Mouse (Mus musculus): ENCODE measurements at regions not wholly inside any gene's neighbourhood (a gene's known extent, or its start where the extent isn't known, plus 50 kb on each side); places are given as distances from the start of the nearest gene placed in this dataset.
"Not testable (repeated sequence)": the region's sequence is repeated elsewhere in the genome, so short reads cannot be mapped to it uniquely, and the experiment has no call there.

- Histone ChIP-seq H3K4me3 (no peak overlapping the region), H3K4me2 (no peak overlapping the region), H3K27me3 (no peaks in the 10 kb centered on the region), H3K9ac (no peak overlapping the region), H3K9me3 (no peaks in the 10 kb centered on the region), H3K36me3 (no peaks in the 10 kb centered on the region), H3K27ac (no peak overlapping the region), H3K4me1 (replicated peaks) (peaks cover 11% of the 10 kb centered on the region)
- 100% methylated on average over 1 of the region's 1 CpGs for WGBS
- no peak for ATAC-seq (ENCODE audit: low FRiP score)
These were observed 200.5 kb upstream of the Myo3a start for GRCm38 (mm10) chr2:22026794-22027193.

GRCm38 (mm10) chr2:22028569-22028968, 198.7 kb upstream of the Myo3a start:
- Histone ChIP-seq H3K27ac (peak overlapping the region; percentile 89), H3K36me3 (no peaks in the 10 kb centered on the region)
- no peak for ATAC-seq (ENCODE audit: low FRiP score)

GRCm38 (mm10) chr2:22029022-22029803, 198.1 kb upstream of the Myo3a start:
- H3K9me3 ChIP-seq: no peaks in the 10 kb centered on the region
- peaks cover 11% of the 10 kb centered on the region for H3K4me1 ChIP-seq (replicated peaks)
- ATAC-seq (ENCODE audit: low FRiP score): peak; percentile 89
- H3K4me3 ChIP-seq: no peak overlapping the region
- peak overlapping the region; percentile 89 for H3K27ac ChIP-seq
- no peaks in the 10 kb centered on the region for H3K27me3 ChIP-seq
- WGBS: 18% methylated on average over 8 of the region's 8 CpGs
- no peak overlapping the region for H3K4me2 ChIP-seq
- no peaks in the 10 kb centered on the region for H3K36me3 ChIP-seq
- H3K9ac ChIP-seq: no peak overlapping the region

More at GRCm38 (mm10) chr2:22028569-22028968, 198.7 kb upstream of the Myo3a start:
- Histone ChIP-seq H3K27me3 (no peaks in the 10 kb centered on the region), H3K4me3 (no peak overlapping the region), H3K9me3 (no peaks in the 10 kb centered on the region), H3K4me1 (replicated peaks) (peaks cover 11% of the 10 kb centered on the region), H3K9ac (no peak overlapping the region), H3K4me2 (no peak overlapping the region)
- 85% methylated on average over 1 of the region's 1 CpGs for WGBS

- no peaks in the 10 kb centered on the region for H3K27me3 ChIP-seq
- WGBS: 63% methylated on average over 5 of the region's 5 CpGs
- no peak overlapping the region for H3K4me3 ChIP-seq
- H3K4me2 ChIP-seq: no peak overlapping the region
- H3K9ac ChIP-seq: no peak overlapping the region
- no peaks in the 10 kb centered on the region for H3K9me3 ChIP-seq
- peak; percentile 36; the same call in 1 of the 2 replicates for ATAC-seq (ENCODE audit: low FRiP score)
- no peaks in the 10 kb centered on the region for H3K36me3 ChIP-seq
- peaks cover 11% of the 10 kb centered on the region for H3K4me1 ChIP-seq (replicated peaks)
- peak overlapping the region; percentile 89 for H3K27ac ChIP-seq
These were observed 197.5 kb upstream of the Myo3a start for GRCm38 (mm10) chr2:22029804-22030194.

GRCm38 (mm10) chr2:22036841-22037240, 190.5 kb upstream of the Myo3a start:
- Histone ChIP-seq H3K27ac (no peak overlapping the region), H3K9me3 (no peaks in the 10 kb centered on the region), H3K9ac (no peak overlapping the region), H3K36me3 (no peaks in the 10 kb centered on the region), H3K4me2 (no peak overlapping the region), H3K4me1 (replicated peaks) (no peaks in the 10 kb centered on the region), H3K4me3 (no peak overlapping the region), H3K27me3 (no peaks in the 10 kb centered on the region)
- no peak for ATAC-seq (ENCODE audit: low FRiP score)
- 71% methylated on average over 2 of the region's 2 CpGs for WGBS

- H3K27me3 ChIP-seq: no peaks in the 10 kb centered on the region
- 29% methylated on average over 2 of the region's 2 CpGs for WGBS
- no peak for ATAC-seq (ENCODE audit: low FRiP score)
- H3K4me2 ChIP-seq: no peak overlapping the region
- no peak overlapping the region for H3K4me3 ChIP-seq
- no peak overlapping the region for H3K9ac ChIP-seq
- no peaks in the 10 kb centered on the region for H3K36me3 ChIP-seq
- H3K27ac ChIP-seq: no peak overlapping the region
- H3K9me3 ChIP-seq: no peaks in the 10 kb centered on the region
- H3K4me1 ChIP-seq (replicated peaks): no peaks in the 10 kb centered on the region
These were observed 188.5 kb upstream of the Myo3a start for GRCm38 (mm10) chr2:22038780-22039179.

- H3K4me1 ChIP-seq (replicated peaks); H3K9ac ChIP-seq; H3K27ac ChIP-seq; ATAC-seq (ENCODE audit: low FRiP score); H3K36me3 ChIP-seq; H3K4me3 ChIP-seq; H3K4me2 ChIP-seq; H3K27me3 ChIP-seq; H3K9me3 ChIP-seq: not testable (repeated sequence)
- WGBS: 91% methylated on average over 6 of the region's 6 CpGs
These were observed 183.4 kb upstream of the Myo3a start for GRCm38 (mm10) chr2:22043937-22044336.

GRCm38 (mm10) chr2:22044949-22045348, 182.4 kb upstream of the Myo3a start:
- H3K9me3 ChIP-seq: no peaks in the 10 kb centered on the region
- H3K27me3 ChIP-seq: no peaks in the 10 kb centered on the region
- no peak overlapping the region for H3K27ac ChIP-seq
- no peak overlapping the region for H3K9ac ChIP-seq
- no peak overlapping the region for H3K4me3 ChIP-seq
- H3K4me2 ChIP-seq: no peak overlapping the region
- ATAC-seq (ENCODE audit: low FRiP score): no peak
- H3K36me3 ChIP-seq: no peaks in the 10 kb centered on the region
- WGBS: 53% methylated on average over 2 of the region's 2 CpGs
- H3K4me1 ChIP-seq (replicated peaks): 0 out of 2 replicates have a peak, but pooled peaks cover 6% of the 10 kb centered on the region

GRCm38 (mm10) chr2:22047465-22047864, 179.8 kb upstream of the Myo3a start:
- Histone ChIP-seq H3K27ac (peak overlapping the region; percentile 53; the same call in 1 of the 2 replicates), H3K36me3 (no peaks in the 10 kb centered on the region), H3K4me1 (replicated peaks) (0 out of 2 replicates have a peak, but pooled peaks cover 6% of the 10 kb centered on the region), H3K4me2 (no peak overlapping the region), H3K4me3 (no peak overlapping the region), H3K27me3 (no peaks in the 10 kb centered on the region), H3K9me3 (no peaks in the 10 kb centered on the region), H3K9ac (no peak overlapping the region)
- ATAC-seq (ENCODE audit: low FRiP score): peak; percentile 57; the same call in 1 of the 2 replicates
- 41% methylated on average over 3 of the region's 3 CpGs for WGBS

GRCm38 (mm10) chr2:22066535-22066934, 160.8 kb upstream of the Myo3a start:
- Histone ChIP-seq H3K4me2 (no peak overlapping the region), H3K9me3 (no peaks in the 10 kb centered on the region), H3K27ac (peak overlapping the region; percentile 76; the same call in 1 of the 2 replicates), H3K36me3 (no peaks in the 10 kb centered on the region), H3K27me3 (no peaks in the 10 kb centered on the region), H3K9ac (no peak overlapping the region), H3K4me3 (no peak overlapping the region), H3K4me1 (replicated peaks) (no peaks in the 10 kb centered on the region)
- peak; percentile 80 for ATAC-seq (ENCODE audit: low FRiP score)
- 47% methylated on average over 5 of the region's 5 CpGs for WGBS

GRCm38 (mm10) chr2:22096848-22097247, 130.5 kb upstream of the Myo3a start:
- no peak overlapping the region for H3K4me2 ChIP-seq
- no peak overlapping the region for H3K9ac ChIP-seq
- 97% methylated on average over 2 of the region's 2 CpGs for WGBS
- no peaks in the 10 kb centered on the region for H3K4me1 ChIP-seq (replicated peaks)
- no peak overlapping the region for H3K4me3 ChIP-seq
- H3K27ac ChIP-seq: no peak overlapping the region
- no peak for ATAC-seq (ENCODE audit: low FRiP score)
- H3K27me3 ChIP-seq: no peaks in the 10 kb centered on the region
- H3K36me3 ChIP-seq: no peaks in the 10 kb centered on the region
- H3K9me3 ChIP-seq: no peaks in the 10 kb centered on the region

- Histone ChIP-seq H3K27ac (no peak overlapping the region), H3K4me1 (replicated peaks) (no peaks in the 10 kb centered on the region), H3K27me3 (no peaks in the 10 kb centered on the region), H3K4me3 (no peak overlapping the region), H3K9me3 (no peaks in the 10 kb centered on the region), H3K36me3 (no peaks in the 10 kb centered on the region), H3K4me2 (no peak overlapping the region), H3K9ac (no peak overlapping the region)
- no peak for ATAC-seq (ENCODE audit: low FRiP score)
- 30% methylated on average over 5 of the region's 5 CpGs for WGBS
These were observed 122.2 kb upstream of the Myo3a start for GRCm38 (mm10) chr2:22105150-22105549.

GRCm38 (mm10) chr2:22149721-22150120, 77.6 kb upstream of the Myo3a start:
- H3K9me3 ChIP-seq: no peaks in the 10 kb centered on the region
- H3K27me3 ChIP-seq: no peaks in the 10 kb centered on the region
- H3K36me3 ChIP-seq: no peaks in the 10 kb centered on the region
- H3K4me2 ChIP-seq: no peak overlapping the region
- H3K9ac ChIP-seq: no peak overlapping the region
- peak; percentile 59 for ATAC-seq (ENCODE audit: low FRiP score)
- 5% methylated on average over 2 of the region's 2 CpGs for WGBS
- H3K4me1 ChIP-seq (replicated peaks): peaks cover 3% of the 10 kb centered on the region; the same call in 1 of the 2 replicates
- H3K27ac ChIP-seq: no peak overlapping the region
- no peak overlapping the region for H3K4me3 ChIP-seq

Measured in hindbrain, embryonic 13.5 days (tissue).